Mouse (Mus musculus) hindlimb bud, embryonic 11.5 days (tissue): ENCODE results near the gene Plac9a.

Experiments
- DNase-seq: peaks from one replicate; pipeline ENCODE4 v3.0.0-alpha.2; 2012; ENCODE audit warnings: low read depth, low spot score; ENCODE audit errors: extremely low spot score

Gene Plac9a

DNA sequence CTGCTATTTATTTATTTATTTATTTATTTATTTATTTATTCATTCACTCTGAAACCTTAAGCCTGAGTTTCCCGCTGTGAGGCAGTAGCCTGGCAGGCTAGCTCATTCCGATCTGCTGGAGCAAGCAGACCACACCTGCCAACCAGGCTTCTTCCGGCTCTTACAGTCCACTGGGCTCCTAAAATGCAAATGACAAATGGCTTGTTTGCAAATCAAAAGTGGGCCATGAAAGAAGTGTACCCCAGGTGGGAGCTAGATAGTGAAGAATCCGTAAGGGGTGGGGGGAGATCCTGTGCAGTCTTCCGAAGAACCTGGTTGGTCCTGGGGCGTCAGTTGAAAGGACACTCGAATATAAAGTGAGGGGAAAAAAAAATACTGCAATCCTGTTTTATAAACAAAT, 61.9 kb downstream of the Plac9a start:
- DNase-seq = no peak

DNA sequence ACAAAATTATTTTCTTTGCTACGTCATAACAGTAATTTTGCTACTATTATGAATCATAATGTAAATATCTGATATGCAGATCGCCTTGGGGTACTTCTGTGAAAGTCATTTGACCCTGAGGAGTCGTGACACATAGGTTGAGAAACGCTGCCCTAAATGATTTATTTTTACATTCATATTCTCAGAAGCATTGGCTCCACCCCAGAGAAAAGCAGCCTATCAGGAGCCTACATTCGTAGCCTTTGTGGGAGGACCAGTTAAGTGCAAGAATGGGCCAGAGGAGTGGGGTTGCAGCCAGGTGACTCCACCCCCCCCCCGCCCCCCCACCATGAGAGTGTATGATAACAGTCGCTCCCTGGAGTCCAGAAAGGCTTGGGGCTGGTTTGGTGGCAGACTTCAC, 63.1 kb downstream of the Plac9a start:
- no peak for DNase-seq

DNA sequence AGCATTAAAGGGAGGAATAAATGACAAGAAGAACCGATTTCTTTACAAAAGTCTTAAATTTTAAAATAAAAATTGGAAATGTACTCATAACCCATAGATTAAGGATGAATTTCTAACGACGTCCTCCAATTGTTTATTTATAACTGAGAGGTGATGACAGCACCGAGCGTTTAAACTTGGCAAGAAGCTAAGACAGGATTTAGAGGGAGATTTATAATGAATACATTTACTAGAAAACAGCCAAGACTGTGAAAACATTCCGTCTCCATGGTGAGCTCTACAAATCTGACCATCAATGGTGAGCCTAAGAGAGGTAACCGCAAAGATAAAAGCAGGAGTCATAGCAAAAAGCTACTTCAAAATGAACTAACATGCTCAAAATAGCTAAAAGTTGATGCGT, 64.5 kb downstream of the Plac9a start:
- no peak for DNase-seq
